Mouse (Mus musculus) common myeloid progenitor, adult 5-6 weeks (primary cell): ENCODE data around the gene Itgb1bp1. TPM values are rescaled to one million over a fixed set of nuclear protein-coding genes. Genes with fewer than 3 reads are reported as not detected.

Experiments
- ATAC-seq: replicated peaks from 2 replicates; pipeline ENCODE4 v1.8.0; 2016; ENCODE audit warnings: low read depth, mild to moderate bottlenecking, moderate TSS enrichment, inconsistent platforms; ENCODE audit not compliant: poor library complexity, severe bottlenecking
- total RNA-seq: library from RNA; stranded (forward); fragments of 200-1000, 187-1606 nt; gene quantifications from 2 replicates; pipeline ENCODE4 v1.2.3, GENCODE M21; 2017

The Itgb1bp1 gene
- 14.8 and 27.8 TPM in 2 replicates for total RNA-seq

GRCm38 (mm10) chr12:21286243-21286622, at the start of gene Itgb1bp1:
Gene Itgb1bp1, minus strand, starts transcription at chr12:21286284.
- ATAC-seq = peak; percentile 89

- peak; percentile 83 for ATAC-seq
These were observed 49.8 kb upstream of the Itgb1bp1 start for GRCm38 (mm10) chr12:21335869-21336268.

DNA sequence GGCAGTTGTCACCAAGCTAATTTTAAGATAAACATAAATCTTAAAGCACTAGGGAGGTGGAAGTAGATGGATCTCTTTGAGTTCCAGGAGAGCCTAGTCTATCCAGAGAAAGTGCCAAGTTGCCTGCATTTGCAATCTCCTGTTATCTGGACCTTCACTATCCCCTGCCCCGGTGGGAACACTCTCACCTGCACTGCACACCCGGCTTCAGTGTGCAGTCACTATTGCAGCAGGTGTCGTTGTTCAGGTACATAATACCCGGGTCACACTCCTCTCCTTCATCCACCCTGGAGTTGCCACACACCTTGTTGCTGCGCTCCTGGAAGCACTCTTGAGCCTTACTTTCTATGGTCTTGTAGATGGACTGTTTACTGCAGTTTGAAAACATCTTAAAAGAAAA, 47.7 kb upstream of the Itgb1bp1 start:
- no peak for ATAC-seq

DNA sequence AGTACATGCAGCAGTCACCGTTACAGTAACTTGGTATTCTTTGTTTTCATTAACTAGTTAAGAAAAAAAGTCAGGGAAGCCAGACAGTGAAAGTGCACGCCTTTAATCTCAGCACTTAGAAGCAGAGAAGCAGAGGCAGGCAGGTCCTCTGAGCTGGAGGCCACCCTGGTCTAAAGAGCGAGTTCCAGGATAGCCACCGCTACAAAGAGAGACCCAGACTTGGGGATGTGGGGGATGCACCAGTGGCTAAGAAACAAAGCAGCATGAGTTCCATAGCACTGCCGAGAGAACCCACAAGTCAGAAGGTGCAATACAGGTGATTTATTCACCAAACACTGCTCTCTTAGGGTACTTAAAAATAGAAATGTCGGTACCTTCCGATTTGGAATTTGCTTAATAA, 46.9 kb upstream of the Itgb1bp1 start:
- ATAC-seq = no peak

- ATAC-seq = no peak
These were observed 45.6 kb upstream of the Itgb1bp1 start for GRCm38 (mm10) chr12:21331711-21332110.

- no peak for ATAC-seq
These were observed 45.0 kb upstream of the Itgb1bp1 start for GRCm38 (mm10) chr12:21330961-21331576.

GRCm38 (mm10) chr12:21329661-21330400, 43.7 kb upstream of the Itgb1bp1 start:
- ATAC-seq = no peak

DNA sequence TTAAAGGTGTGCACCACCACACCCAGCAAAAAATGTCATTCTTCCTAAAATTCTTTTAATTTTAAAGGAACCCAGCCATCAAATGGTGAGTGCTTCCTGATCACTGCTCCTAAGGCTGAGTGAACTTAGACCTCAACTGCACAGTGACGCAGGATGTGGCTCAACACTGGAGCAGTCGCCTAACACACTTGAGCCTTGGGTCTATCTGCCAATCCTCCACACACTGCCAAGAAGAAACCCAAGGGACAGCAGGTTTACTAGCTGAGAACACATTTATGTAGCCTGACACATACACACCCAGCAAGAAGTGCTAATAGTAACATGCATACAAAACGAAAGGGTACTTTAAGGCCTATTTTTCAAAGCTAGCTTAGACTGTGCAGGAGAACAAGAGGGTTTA, 40.2 kb upstream of the Itgb1bp1 start:
- ATAC-seq = no peak

DNA sequence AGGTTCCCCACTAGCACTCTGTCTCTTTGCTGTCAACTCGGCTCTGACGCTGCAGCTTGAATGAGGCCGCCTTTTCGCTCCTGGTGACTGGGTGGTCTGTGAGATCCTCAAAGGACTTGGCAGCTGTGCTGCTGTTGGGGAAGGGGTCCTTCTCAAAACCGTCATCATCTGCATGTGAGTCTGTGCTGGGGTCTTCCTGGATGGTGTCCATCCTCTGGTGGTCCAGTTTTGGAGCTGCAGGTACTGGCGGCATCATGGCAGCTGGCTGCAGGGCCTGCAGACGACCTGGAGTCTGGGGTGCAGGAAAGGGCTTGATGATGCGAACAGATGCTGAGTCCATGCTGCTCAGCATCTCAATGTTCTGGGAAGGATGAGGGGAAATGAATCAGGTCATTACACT, 39.2 kb upstream of the Itgb1bp1 start:
- no peak for ATAC-seq

GRCm38 (mm10) chr12:21324101-21324500, 38.0 kb upstream of the Itgb1bp1 start:
- no peak for ATAC-seq

GRCm38 (mm10) chr12:21322856-21323255, 36.8 kb upstream of the Itgb1bp1 start:
- ATAC-seq = no peak

GRCm38 (mm10) chr12:21322296-21322695, 36.2 kb upstream of the Itgb1bp1 start:
- ATAC-seq = no peak

DNA sequence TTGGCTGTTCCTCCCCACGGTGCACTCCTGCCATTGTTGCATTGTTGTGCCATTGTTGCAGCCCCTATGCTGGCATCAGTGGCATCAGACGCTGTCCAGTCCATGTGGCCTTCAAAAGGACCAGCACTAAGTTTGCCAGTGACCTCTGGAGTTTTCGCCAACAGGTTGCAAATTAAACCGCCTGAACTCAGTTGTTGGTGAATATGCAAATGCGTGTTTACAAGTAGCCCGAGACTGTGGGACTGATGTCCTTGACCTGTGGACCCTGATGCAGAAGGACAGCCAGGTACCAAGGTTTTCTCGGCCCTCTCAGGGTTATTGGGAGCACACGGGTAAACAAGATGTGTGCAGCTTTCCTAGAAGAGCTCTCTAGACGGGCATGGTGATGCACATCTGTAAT, 35.1 kb upstream of the Itgb1bp1 start:
- ATAC-seq = no peak

DNA sequence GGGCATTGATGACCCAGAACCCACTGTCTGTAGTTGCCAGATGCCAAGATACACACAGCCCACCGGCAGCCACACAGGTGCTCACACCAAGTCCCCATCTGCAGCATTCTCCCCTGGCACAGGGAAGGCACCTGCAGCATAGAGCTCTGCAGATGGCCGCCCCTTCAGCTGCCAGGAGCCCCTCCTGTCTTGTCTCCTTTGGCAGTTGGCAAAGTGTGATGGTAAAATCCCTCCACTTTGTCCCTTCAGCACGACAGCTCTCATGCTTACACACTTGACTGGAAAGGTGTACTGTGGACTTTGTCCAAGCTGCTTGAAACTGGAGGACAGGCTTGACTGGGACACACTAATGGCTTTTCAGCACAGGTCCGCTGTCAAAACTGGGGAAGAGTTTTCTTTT, 34.2 kb upstream of the Itgb1bp1 start:
- no peak for ATAC-seq

DNA sequence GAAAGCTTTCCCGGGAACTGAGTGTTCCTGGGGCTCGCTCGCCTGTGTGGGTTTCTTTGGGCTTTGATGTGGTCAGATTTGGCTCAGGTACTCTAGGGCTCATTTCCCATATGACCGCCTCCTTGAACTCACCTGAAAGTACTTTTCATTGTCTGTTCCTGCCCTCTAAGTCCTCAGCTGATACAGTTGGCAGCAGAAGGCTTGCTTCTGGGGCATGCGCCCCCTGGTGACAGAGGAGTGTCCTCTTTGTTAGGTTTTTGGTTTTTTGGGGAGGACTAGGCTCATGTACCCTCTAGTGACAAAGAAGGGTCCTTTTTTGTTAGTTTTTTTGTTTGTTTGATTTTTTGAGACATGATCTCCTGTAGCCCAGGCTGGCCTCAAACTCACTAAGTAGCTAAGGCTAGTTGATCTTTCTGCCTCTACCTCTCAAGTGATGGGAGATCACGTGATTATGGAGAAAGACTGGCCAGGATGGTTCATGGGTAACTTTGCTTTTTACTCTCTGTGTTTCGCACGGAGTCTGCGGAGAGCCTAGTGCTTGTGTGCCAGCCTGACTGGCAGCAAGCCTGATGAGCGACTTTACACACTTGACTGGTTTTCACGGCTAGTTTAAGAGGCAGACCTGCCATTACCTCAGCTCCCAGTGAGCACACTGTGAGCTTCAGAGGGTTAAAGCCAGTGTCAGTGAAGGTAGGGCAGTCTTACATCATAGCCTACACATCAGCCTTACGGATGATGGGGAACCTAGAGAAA, 32.2 kb upstream of the Itgb1bp1 start:
- ATAC-seq = peak; percentile 64

GRCm38 (mm10) chr12:21316869-21317265, 30.8 kb upstream of the Itgb1bp1 start:
- ATAC-seq = no peak

DNA sequence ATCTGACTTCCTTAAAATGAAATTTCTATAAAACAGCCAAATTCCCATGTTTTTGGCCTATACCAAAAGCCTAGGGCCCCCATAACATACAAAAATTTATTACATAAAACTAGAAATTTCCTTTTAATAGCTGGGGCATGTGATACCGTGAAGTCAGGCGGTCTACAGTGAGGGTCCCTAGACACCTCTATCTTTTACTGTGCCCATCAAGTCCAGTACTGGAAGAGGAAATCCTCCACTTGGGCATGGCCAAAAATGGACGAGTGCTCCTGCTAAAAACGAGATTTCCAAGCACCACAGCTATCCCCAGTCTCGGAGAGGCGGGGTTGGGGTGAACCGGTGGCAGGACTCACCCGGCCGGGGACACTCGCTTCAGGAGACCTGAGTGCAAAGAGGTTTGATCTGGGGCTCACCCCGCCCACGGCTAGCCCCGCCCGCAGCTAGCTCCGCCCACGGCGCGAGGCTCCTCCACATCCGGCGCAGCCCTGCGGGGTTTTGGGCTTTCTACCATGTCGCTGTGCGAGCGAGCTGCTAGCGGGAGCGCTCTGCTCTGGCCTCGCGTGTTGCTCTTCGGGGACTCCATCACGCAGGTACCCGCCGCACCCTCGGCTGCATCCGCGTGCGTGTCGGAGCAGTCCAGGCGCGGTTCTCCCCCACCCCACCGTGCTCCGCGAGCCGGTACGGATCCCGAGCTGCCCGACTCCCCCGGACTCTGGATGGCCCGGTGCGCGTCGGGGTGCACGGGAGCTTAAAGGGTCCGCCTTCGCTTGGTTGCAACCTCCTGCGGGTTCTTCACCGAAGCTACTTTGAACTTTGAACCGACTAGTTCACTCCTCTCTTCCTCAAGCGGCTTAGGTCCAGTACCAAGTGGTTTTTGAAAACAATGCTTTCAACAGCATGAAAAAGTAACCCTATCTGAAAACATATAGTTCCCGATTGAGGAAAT, 30.1 kb upstream of the Itgb1bp1 start, which contains the start of gene Iah1:
Iah1 (plus strand) TSS at position 467 of the 946 bp plus-strand sequence.
- ATAC-seq = peak; percentile 94

DNA sequence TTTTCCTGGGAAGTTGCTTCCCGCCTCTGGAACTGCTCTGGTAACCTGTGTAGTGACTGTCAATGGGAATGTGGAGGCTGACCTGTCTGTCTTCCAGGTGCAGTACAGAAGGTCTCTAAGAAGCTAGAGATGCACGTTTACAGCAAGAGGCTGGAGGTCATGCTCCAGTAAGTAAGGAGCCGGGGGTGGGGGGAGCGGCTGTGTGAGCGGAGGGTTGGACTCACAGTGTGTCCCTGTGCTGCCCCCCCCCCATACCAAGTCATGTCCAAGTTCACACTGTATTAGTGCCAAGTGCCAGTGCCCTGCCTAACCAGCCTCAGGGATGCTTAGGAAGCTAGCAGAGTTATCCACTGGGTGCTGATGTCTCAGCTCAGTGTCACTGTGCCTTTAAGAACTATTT, 26.1 kb upstream of the Itgb1bp1 start:
- no peak for ATAC-seq

- no peak for ATAC-seq
These were observed 20.6 kb upstream of the Itgb1bp1 start for GRCm38 (mm10) chr12:21306721-21307120.

DNA sequence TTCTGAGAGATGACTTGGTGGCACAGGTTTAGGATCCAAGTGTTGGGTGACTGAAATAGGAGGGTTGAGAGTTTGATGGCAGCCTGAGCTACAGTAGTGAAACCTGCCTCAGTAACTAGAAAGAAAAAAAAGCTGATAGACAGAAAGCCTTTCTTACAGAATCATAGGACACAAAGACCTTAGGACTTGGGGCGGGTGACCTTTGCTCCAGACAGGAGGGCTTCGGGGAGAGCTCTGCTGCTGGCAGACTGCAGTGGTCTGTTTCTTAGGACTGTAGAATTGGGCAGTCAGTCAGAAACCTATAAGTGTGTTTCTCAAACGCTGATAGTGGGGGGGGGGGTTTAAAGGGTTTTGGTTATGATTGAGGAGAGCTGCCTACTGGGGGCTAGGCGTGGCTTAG, 19.7 kb upstream of the Itgb1bp1 start:
- no peak for ATAC-seq
